Mouse (Mus musculus) bone marrow macrophage, adult 2 months (primary cell): ENCODE results near the gene Kdelc1.
A peak's percentile ranks its signal among the peaks of the same experiment; 100 is the strongest.

Experiments used
- CTCF ChIP-seq: IDR thresholded peaks from 2 replicates; pipeline ENCODE4 v1.5.1; 2012; ENCODE audit warnings: low read depth, mild to moderate bottlenecking, low read length, moderate library complexity
- POLR2A ChIP-seq: IDR thresholded peaks from 2 replicates; pipeline ENCODE4 v1.6.1; 2012; ENCODE audit warnings: mild to moderate bottlenecking, low read depth, low read length, borderline replicate concordance

- TF ChIP-seq CTCF (no peak), POLR2A (0 out of 2 replicates have a peak, but pooled peaks have one; percentile 13)
Observed at GRCm38 (mm10) chr1:44147563-44148381, 29.2 kb upstream of the Kdelc1 start, which contains the start of gene Ercc5.
